Mouse (Mus musculus): Measurements from ENCODE around the gene Itga2b. TPM values are rescaled to one million over a fixed set of nuclear protein-coding genes. Genes with fewer than 3 reads are reported as not detected.

Gene Itga2b
- 5.8 and 6.9 TPM in 2 replicates for polyA plus RNA-seq (2016; fragmentation: Nextera tagmentation; extraction: Ambion mirVana)

DNA sequence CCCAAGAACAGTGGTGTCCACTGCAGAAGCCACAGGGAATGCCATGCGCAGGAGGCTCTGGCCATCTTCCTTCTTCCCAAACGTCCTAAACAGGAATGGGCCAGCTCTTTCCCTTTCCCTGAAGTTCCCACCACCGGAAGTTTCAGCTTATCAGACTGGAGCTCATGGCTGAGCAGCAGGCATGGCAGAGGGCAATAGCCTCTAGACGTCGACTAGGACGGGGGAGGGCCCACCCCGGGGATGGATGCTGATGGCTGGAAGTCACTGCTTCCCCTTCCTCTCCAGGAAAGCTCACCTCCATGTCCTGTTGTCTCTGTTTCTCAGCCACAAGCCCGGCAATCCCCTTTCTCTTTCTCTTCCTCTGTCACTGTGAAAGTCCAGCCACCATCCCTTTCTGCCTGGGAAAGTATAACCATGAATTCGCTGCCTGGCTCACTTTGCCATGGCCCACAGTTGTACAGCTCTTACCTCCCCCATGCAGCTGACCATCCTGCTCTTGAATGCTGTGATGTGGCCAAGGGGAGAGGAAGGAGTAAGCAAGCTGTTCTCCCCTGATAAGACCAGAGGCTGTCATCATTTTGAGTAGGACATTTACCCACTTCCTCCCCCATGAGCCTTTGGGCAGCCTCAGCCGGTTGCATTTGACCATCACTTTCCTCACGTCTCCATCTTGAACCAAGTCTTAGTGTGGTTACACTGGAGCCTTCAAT is at the start of gene Itga2b:
Gene Itga2b (minus strand): TSS at position 475 of the 710 bp plus-strand sequence.
- no peak for DNase-seq (ENCODE audit: low spot score)
- Histone ChIP-seq H3K9me3 (replicated peaks) (no peaks in the 10 kb centered on the region), H3K36me3 (peaks cover 7% of the 10 kb centered on the region), H3K27me3 (ENCODE audit: low read depth, poor library complexity, severe bottlenecking) (peaks cover 54% of the 10 kb centered on the region), H3K4me1 (peaks cover 29% of the 10 kb centered on the region), H3K27ac (replicated peaks) (no peak within 1 kb of the TSS), H3K4me3 (no peak within 1 kb of the TSS)
- 63% methylated on average over 11 of the region's 11 CpGs for WGBS

DNA sequence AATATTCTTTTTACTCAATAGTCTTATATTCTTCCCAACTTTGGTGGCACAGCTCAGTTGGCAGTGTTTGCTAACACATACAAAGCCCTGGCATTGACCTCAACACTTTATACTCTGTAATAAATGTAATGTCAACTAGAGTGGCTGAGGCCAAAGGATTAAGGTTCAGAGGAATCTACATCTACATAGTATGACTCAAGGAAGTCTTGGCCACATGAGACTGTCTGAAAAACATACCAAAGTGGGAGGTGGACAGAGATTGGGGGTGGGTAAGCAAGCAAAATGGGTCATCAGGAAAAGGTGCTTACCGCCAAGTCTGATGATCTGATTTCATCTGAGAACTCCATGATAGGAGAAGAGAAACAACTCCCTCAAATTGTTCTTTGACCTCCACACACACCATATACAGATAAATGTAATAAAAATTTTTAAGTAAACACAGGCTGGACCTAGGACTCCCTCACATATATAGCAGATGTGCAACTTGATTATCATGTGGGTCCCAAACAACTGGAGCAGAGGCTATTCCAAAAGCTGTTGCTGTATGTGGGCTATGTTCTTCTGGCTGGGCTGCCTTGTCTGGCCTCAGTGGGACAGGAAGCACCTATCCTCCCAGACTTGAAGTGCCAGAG is 45.0 kb upstream of the Itga2b start:
- peaks cover 60% of the 10 kb centered on the region for H3K36me3 ChIP-seq
- H3K4me1 ChIP-seq: no peaks in the 10 kb centered on the region

DNA sequence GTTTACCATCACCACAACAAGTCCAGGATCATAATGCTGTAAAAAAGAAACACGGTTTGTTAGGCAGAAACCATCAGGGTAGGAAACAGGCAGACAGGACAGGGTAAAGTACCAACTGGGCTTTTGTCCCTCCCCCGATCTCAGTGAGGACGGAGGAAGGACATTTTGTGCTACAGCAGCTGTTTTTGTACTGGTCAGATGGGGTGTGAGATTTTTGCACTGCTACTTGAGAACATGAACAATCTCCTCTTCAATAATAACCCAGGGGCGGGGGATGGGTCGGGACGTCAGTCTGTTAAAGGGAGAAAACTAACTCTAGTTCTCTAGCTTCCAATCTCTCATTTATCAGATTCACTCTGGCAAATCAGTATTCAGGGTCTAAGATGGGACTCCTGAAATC is 40.3 kb upstream of the Itga2b start:
- Histone ChIP-seq H3K27ac (replicated peaks) (no peak overlapping the region), H3K27me3 (ENCODE audit: low read depth, poor library complexity, severe bottlenecking) (no peaks in the 10 kb centered on the region), H3K9me3 (replicated peaks) (no peaks in the 10 kb centered on the region), H3K4me3 (no peak overlapping the region), H3K4me1 (no peaks in the 10 kb centered on the region), H3K36me3 (peaks cover 55% of the 10 kb centered on the region)
- no peak for DNase-seq (ENCODE audit: low spot score)
- 84% methylated on average over 6 of the region's 6 CpGs for WGBS

More for the DNA sequence above, 45.0 kb upstream of the Itga2b start:
- no peaks in the 10 kb centered on the region for H3K27me3 ChIP-seq (ENCODE audit: low read depth, poor library complexity, severe bottlenecking)
- 93% methylated on average over 1 of the region's 1 CpGs for WGBS
- no peak overlapping the region for H3K27ac ChIP-seq (replicated peaks)
- H3K4me3 ChIP-seq: no peak overlapping the region
- H3K9me3 ChIP-seq (replicated peaks): no peaks in the 10 kb centered on the region
- DNase-seq (ENCODE audit: low spot score): no peak

DNA sequence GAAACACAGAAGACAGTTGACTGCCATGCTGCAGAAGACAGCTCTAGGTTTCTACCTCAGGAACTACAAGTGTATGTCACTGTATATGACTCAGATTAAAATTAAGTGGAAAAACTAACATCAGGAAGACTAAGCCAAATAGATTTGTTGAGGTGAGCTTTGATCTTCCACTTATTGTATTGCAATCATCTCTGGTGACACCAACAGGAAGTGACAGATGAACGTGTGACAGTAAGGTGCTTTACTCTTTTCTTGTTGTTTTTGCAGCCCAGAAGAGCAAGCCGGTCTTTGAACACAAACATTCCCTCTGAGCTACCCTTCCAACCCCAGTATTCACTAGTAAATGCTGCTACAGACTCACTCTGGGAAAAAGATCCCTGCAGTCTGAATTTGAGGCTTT is 26.8 kb upstream of the Itga2b start:
- peaks cover 94% of the 10 kb centered on the region for H3K36me3 ChIP-seq
- H3K27ac ChIP-seq (replicated peaks): no peak overlapping the region
- no peaks in the 10 kb centered on the region for H3K4me1 ChIP-seq
- no peaks in the 10 kb centered on the region for H3K27me3 ChIP-seq (ENCODE audit: low read depth, poor library complexity, severe bottlenecking)
- WGBS: 93% methylated on average over 2 of the region's 2 CpGs
- DNase-seq (ENCODE audit: low spot score): no peak
- no peak overlapping the region for H3K4me3 ChIP-seq
- no peaks in the 10 kb centered on the region for H3K9me3 ChIP-seq (replicated peaks)

DNA sequence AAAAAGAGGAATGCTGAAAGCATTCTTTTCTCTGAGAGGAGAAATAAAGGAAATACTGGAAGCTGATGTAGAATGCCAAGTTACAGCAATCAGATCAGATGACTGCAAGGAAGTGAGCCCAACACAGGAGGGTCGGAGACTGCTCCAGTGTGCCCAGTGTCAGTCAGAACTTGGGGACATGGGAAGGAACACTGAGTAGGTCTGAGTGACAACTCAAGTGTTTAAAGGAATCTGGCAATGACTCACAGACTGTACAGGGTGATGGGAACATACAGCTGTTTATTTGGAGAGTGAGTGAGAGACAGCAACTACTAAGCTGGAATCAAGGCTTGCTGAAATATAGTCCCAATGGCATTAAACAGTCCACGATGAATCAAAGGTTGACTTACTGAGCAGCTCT is 26.3 kb upstream of the Itga2b start:
- no peak for DNase-seq (ENCODE audit: low spot score)
- Histone ChIP-seq H3K27ac (replicated peaks) (no peak overlapping the region), H3K4me3 (no peak overlapping the region), H3K4me1 (no peaks in the 10 kb centered on the region), H3K9me3 (replicated peaks) (no peaks in the 10 kb centered on the region), H3K36me3 (peaks cover 96% of the 10 kb centered on the region), H3K27me3 (ENCODE audit: low read depth, poor library complexity, severe bottlenecking) (no peaks in the 10 kb centered on the region)
- WGBS: 94% methylated on average over 2 of the region's 2 CpGs

DNA sequence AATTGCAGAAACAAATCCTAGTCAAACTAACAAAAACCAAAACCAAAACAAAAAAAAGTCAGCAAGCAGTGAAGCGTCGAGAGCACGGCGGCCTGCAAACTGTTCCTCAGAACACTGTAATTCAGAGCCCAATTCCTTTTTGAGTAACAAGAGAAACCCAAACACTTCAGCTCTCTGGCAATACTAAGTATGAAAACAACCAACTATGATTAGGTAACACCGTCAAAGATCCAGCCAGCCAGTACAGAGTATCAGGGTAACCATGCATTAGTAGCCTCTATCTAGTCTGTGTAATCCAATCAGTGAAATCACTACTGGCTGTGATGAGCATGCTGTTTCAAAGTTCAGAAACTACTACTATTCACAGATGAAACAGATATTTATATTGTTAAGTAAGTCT is 25.8 kb upstream of the Itga2b start:
- DNase-seq (ENCODE audit: low spot score): no peak
- H3K4me1 ChIP-seq: no peaks in the 10 kb centered on the region
- over 99% methylated on average over 5 of the region's 5 CpGs for WGBS
- H3K4me3 ChIP-seq: no peak overlapping the region
- H3K27ac ChIP-seq (replicated peaks): no peak overlapping the region
- H3K9me3 ChIP-seq (replicated peaks): no peaks in the 10 kb centered on the region
- peaks cover 96% of the 10 kb centered on the region for H3K36me3 ChIP-seq
- H3K27me3 ChIP-seq (ENCODE audit: low read depth, poor library complexity, severe bottlenecking): no peaks in the 10 kb centered on the region

DNA sequence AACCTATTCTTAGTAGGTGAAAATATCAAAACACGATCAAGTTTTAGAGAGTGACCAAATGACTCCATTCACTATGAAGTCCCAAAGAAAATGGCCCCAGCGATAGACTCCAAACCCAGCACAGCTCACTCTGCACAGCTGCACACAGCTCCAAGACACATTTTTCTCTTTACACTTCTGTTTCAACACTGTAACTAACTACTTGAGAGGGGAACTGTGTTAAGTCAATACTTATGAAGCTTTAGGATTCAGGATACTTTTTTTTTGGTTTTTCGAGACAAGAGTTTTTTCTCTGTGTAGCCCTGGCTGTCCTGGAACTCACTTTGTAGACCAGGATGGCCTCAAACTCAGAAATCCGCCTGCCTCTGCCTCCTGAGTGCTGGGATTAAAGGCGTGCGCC is 25.2 kb upstream of the Itga2b start:
- Histone ChIP-seq H3K9me3 (replicated peaks) (no peaks in the 10 kb centered on the region), H3K27ac (replicated peaks) (no peak overlapping the region), H3K27me3 (ENCODE audit: low read depth, poor library complexity, severe bottlenecking) (no peaks in the 10 kb centered on the region), H3K4me3 (no peak overlapping the region), H3K4me1 (no peaks in the 10 kb centered on the region), H3K36me3 (peaks cover 92% of the 10 kb centered on the region)
- WGBS: 97% methylated on average over 6 of the region's 6 CpGs
- no peak for DNase-seq (ENCODE audit: low spot score)

DNA sequence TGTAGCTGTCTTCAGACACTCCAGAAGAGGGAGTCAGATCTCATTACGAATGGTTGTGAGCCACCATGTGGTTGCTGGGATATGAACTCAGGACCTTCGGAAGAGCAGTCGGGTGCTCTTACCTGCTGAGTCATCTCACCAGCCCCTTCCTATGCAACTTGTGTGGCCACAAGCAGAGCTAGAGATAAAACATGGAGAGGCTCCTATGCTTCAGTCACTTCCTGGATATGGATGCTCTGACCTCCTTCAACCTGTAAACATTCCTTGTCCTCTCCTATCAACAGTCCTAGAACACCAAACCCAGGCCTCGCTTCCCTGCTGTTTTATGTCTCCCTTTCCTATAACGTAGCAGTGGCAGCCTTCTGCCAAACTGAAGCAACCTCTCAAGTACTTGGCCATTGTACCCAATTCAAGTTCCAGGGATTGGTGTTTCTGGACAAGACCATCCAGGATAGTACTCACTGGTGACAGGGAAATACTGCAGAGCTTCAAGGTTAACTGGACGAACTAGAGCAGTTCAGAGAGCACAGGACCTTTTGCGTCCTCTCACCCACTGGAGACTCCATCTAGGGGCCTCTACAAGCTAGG is 24.2 kb upstream of the Itga2b start:
- Histone ChIP-seq H3K27me3 (ENCODE audit: low read depth, poor library complexity, severe bottlenecking) (no peaks in the 10 kb centered on the region), H3K4me1 (no peaks in the 10 kb centered on the region), H3K9me3 (replicated peaks) (no peaks in the 10 kb centered on the region), H3K27ac (replicated peaks) (no peak overlapping the region), H3K36me3 (peaks cover 86% of the 10 kb centered on the region), H3K4me3 (no peak overlapping the region)
- WGBS: 96% methylated on average over 7 of the region's 7 CpGs
- DNase-seq (ENCODE audit: low spot score): no peak

DNA sequence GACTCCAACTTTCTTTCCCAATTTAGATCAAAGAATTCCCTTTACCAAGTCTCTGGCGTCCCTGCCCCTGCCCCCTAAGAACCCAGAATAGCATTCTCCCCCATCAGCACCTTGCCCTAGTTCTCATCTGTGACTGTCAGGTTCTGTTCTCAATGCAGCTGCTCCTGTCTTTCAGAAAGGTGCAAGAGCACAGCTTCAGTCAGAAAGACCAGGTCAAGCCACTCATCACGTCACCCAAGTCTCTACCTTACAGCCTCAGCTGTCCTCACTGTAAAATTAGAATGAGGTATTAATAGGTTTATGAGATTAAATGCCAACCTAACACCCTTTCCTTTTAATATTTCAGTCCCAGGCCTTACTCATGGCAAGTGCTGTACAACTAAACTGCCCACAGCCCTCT is 23.3 kb upstream of the Itga2b start:
- H3K27me3 ChIP-seq (ENCODE audit: low read depth, poor library complexity, severe bottlenecking): no peaks in the 10 kb centered on the region
- WGBS: 97% methylated on average over 2 of the region's 2 CpGs
- H3K4me1 ChIP-seq: no peaks in the 10 kb centered on the region
- DNase-seq (ENCODE audit: low spot score): no peak
- H3K9me3 ChIP-seq (replicated peaks): no peaks in the 10 kb centered on the region
- H3K4me3 ChIP-seq: no peak overlapping the region
- H3K36me3 ChIP-seq: peaks cover 77% of the 10 kb centered on the region
- no peak overlapping the region for H3K27ac ChIP-seq (replicated peaks)

DNA sequence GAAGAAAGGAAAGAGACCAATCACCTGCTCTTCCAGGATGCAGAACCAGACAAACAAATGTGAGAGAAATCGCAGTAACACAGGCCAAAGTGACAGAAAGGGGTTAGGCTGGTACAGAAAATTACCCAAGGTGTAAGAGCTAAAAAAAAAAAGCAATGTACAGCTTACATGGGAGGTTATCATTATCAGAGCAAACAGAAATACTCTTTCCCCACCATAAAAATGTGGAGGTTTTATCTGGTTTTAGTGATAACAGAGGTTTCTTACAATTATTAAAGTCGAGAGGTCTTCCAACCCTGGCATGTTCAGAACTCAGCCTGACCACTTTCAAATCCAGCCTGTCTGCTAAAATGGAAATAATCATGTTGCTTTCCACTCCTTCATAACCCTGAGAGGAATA is 18.0 kb upstream of the Itga2b start:
- H3K4me3 ChIP-seq: no peak overlapping the region
- H3K27me3 ChIP-seq (ENCODE audit: low read depth, poor library complexity, severe bottlenecking): no peaks in the 10 kb centered on the region
- 97% methylated on average over 2 of the region's 2 CpGs for WGBS
- H3K27ac ChIP-seq (replicated peaks): no peak overlapping the region
- no peak for DNase-seq (ENCODE audit: low spot score)
- no peaks in the 10 kb centered on the region for H3K9me3 ChIP-seq (replicated peaks)
- no peaks in the 10 kb centered on the region for H3K4me1 ChIP-seq
- H3K36me3 ChIP-seq: peaks cover 73% of the 10 kb centered on the region

DNA sequence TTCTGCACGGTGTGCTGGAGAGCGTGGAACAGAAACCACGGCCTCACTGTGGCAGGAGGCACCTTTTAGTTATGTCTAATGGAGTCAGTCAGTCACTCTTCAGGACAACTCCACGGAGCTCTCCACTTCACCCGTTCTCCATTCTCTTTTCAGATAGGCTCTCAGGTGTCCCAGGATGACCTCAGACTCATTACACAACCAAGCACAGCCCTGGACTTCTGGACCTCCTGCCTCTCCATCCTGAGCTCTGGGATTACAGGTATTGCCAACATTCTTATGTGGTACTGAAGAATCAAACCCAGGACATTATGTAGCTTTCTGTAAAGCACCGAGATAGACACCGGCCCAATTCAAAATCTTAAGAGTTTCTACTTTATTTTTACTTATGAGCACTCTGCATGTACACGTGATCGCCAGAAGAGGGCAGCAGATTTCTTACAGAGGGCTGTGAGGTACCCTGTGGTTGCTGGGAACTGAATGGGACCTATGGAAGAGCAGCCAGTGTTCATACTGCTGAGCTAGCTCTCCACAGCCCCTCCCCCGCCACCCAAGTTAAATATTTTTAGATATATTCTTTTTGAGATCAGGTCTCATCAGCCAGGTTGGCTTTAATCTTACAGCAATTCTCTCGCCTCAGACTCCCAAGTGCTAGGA is 16.9 kb upstream of the Itga2b start:
- no peaks in the 10 kb centered on the region for H3K9me3 ChIP-seq (replicated peaks)
- peak; percentile 38 for DNase-seq (ENCODE audit: low spot score)
- H3K27me3 ChIP-seq (ENCODE audit: low read depth, poor library complexity, severe bottlenecking): no peaks in the 10 kb centered on the region
- no peak overlapping the region for H3K27ac ChIP-seq (replicated peaks)
- no peaks in the 10 kb centered on the region for H3K4me1 ChIP-seq
- peaks cover 73% of the 10 kb centered on the region for H3K36me3 ChIP-seq
- 71% methylated on average over 11 of the region's 11 CpGs for WGBS
- no peak overlapping the region for H3K4me3 ChIP-seq

DNA sequence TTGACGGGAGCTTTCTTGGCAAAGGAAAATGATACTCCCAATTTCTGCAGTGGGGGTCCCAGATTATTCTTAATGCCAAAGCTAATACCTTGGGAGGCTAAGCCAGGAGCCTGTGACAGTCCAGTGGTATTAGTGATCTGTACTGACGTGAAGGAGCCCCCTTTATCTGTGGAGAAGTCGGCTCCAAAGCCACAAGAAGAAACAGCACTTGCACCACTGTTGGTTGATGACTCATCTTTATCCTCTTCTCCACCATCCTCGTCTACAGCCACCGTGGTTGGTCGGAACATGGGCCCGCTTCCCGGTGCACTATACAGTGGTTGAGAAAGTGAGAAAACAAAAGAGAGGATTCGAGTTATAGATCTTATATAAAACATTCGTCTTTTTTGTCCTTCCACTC is 11.9 kb upstream of the Itga2b start:
- WGBS: 96% methylated on average over 10 of the region's 10 CpGs
- no peaks in the 10 kb centered on the region for H3K27me3 ChIP-seq (ENCODE audit: low read depth, poor library complexity, severe bottlenecking)
- no peaks in the 10 kb centered on the region for H3K4me1 ChIP-seq
- no peak overlapping the region for H3K4me3 ChIP-seq
- no peak for DNase-seq (ENCODE audit: low spot score)
- H3K36me3 ChIP-seq: peaks cover 93% of the 10 kb centered on the region
- no peaks in the 10 kb centered on the region for H3K9me3 ChIP-seq (replicated peaks)
- H3K27ac ChIP-seq (replicated peaks): no peak overlapping the region

DNA sequence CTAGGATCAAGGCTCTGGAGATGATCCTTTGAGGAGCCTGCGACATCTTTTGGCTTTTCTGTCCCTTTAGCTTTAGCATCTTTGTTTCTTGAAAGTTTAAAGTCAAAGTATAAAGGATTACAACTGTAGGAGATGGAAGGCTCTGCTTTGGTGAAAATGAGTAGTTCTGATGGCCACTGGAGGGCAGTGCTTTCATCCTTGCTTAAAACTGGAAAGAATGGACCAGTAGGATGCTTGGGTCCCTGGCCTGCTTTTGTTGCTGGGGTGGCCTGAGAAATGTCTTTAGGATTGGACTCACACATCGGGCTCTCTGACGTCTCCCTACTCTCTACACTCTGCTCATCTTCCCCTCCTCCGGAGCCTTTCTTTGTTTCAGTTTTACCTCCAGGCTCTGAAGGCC is 11.0 kb upstream of the Itga2b start:
- Histone ChIP-seq H3K27ac (replicated peaks) (no peak overlapping the region), H3K4me1 (no peaks in the 10 kb centered on the region), H3K36me3 (peaks cover 90% of the 10 kb centered on the region), H3K4me3 (no peak overlapping the region), H3K27me3 (ENCODE audit: low read depth, poor library complexity, severe bottlenecking) (no peaks in the 10 kb centered on the region), H3K9me3 (replicated peaks) (no peaks in the 10 kb centered on the region)
- no peak for DNase-seq (ENCODE audit: low spot score)
- WGBS: 86% methylated on average over 4 of the region's 4 CpGs

Measured in midbrain, embryonic 10.5 days (tissue).